Mouse (Mus musculus) frontal cortex, adult (tissue): ENCODE measurements around the gene Mia2.
A peak's percentile ranks its signal among the peaks of the same experiment; 100 is the strongest.

Experiments used
- ATAC-seq: cut with Nextera tagmentation; 2 replicates; pipeline ENCODE4 v1.9.2; 2017; ENCODE audit warnings: mild to moderate bottlenecking, moderate library complexity, mixed read lengths; ENCODE audit not compliant: low TSS enrichment

Mia2 gene

GRCm38 (mm10) chr12:59104771-59105170, 9.2 kb downstream of the Mia2 start:
- no peak for ATAC-seq

GRCm38 (mm10) chr12:59105914-59106313, 10.3 kb downstream of the Mia2 start:
- no peak for ATAC-seq

GRCm38 (mm10) chr12:59106491-59106890, 10.9 kb downstream of the Mia2 start:
- ATAC-seq = no peak

- ATAC-seq = no peak
These were observed 12.3 kb downstream of the Mia2 start for GRCm38 (mm10) chr12:59107926-59108325.

- peak; percentile 99 for ATAC-seq
These were observed 21.6 kb downstream of the Mia2 start for GRCm38 (mm10) chr12:59117184-59117583.

- no peak for ATAC-seq
These were observed 29.8 kb downstream of the Mia2 start for GRCm38 (mm10) chr12:59125426-59125825.

GRCm38 (mm10) chr12:59128501-59128900, 32.9 kb downstream of the Mia2 start:
- ATAC-seq = no peak

- ATAC-seq = no peak
These were observed 33.4 kb downstream of the Mia2 start for GRCm38 (mm10) chr12:59129038-59129437.

- peak; percentile 38; the same call in 1 of the 2 replicates for ATAC-seq
These were observed 34.0 kb downstream of the Mia2 start for GRCm38 (mm10) chr12:59129592-59129991.

GRCm38 (mm10) chr12:59130249-59130648, 34.6 kb downstream of the Mia2 start:
- no peak for ATAC-seq

- ATAC-seq = peak; percentile 94
These were observed 35.3 kb downstream of the Mia2 start for GRCm38 (mm10) chr12:59130651-59131577.

- ATAC-seq = peak; percentile 41
These were observed 36.0 kb downstream of the Mia2 start for GRCm38 (mm10) chr12:59131578-59131946.

- no peak for ATAC-seq
These were observed 36.9 kb downstream of the Mia2 start for GRCm38 (mm10) chr12:59132462-59132861.

GRCm38 (mm10) chr12:59132940-59133339, 37.3 kb downstream of the Mia2 start:
- no peak for ATAC-seq

GRCm38 (mm10) chr12:59133437-59133999, 37.9 kb downstream of the Mia2 start:
- ATAC-seq = no peak

- no peak for ATAC-seq
These were observed 39.5 kb downstream of the Mia2 start for GRCm38 (mm10) chr12:59135096-59135495.

- ATAC-seq = no peak
These were observed 40.1 kb downstream of the Mia2 start for GRCm38 (mm10) chr12:59135533-59136300.

- ATAC-seq = no peak
These were observed 41.4 kb downstream of the Mia2 start for GRCm38 (mm10) chr12:59137031-59137430.

GRCm38 (mm10) chr12:59139372-59139771, 43.8 kb downstream of the Mia2 start:
- ATAC-seq = no peak

- ATAC-seq = no peak
These were observed 49.5 kb downstream of the Mia2 start for GRCm38 (mm10) chr12:59145130-59145529.

GRCm38 (mm10) chr12:59149691-59150090, 54.1 kb downstream of the Mia2 start:
- ATAC-seq = peak; percentile 50; the same call in 1 of the 2 replicates

- ATAC-seq = no peak
These were observed 65.5 kb downstream of the Mia2 start for GRCm38 (mm10) chr12:59161091-59161490.
